Comparison of ENCODE assay signal across 20 mouse cellular contexts in genomic region chr19:26843896-26844295, GRCm38 (mm10). TPM values are rescaled to one million over a fixed set of nuclear protein-coding genes. Genes with fewer than 3 reads are reported as not detected.
DNase-seq lines count a peak whose midpoint lies in the region; ATAC-seq lines count a peak whose summit lies in the region.
"Had no signal": no experiment of that assay in that cellular context is flagged by ENCODE, and none has a peak within 500 bp of the region (broad histone marks: within the 10 kb centered on the region; RNA-seq: fewer than 3 reads in every experiment).

No protein-coding gene starts in this region.

- no peak for ATAC-seq in kidney, embryonic 14.5 days (ENCODE audit: low FRiP score, low TSS enrichment)
- ATAC-seq in embryonic facial prominence, embryonic 15.5 days (ENCODE audit: insufficient number of reproducible peaks, low FRiP score, low TSS enrichment, low read depth), result no peak
- no peak for ATAC-seq in midbrain, embryonic 13.5 days
- ATAC-seq: inflammation-experienced regulatory T-cells, adult 6 months had no signal

- H3K4me1 ChIP-seq in kidney, embryonic 14.5 days (ENCODE audit: control insufficient read depth, insufficient read depth, low read length), result peaks cover 17% of the 10 kb centered on the region; the same call in 1 of the 2 replicates
- peaks cover 6% of the 10 kb centered on the region for H3K4me1 ChIP-seq in embryonic facial prominence, embryonic 15.5 days
- peaks cover 31% of the 10 kb centered on the region for H3K4me1 ChIP-seq in midbrain, embryonic 13.5 days (replicated peaks)

- no peak overlapping the region for H3K9ac ChIP-seq in kidney, embryonic 14.5 days (ENCODE audit: low read depth, low read length)
- H3K9ac ChIP-seq in embryonic facial prominence, embryonic 15.5 days, result no peak overlapping the region
- H3K9ac ChIP-seq in midbrain, embryonic 13.5 days (replicated peaks), result no peak overlapping the region
- H3K9ac ChIP-seq: heart, embryonic 15.5 days; limb, embryonic 15.5 days had no signal

- no peak overlapping the region for H3K4me2 ChIP-seq in kidney, embryonic 14.5 days (replicated peaks; ENCODE audit: low read depth, low read length)
- no peak overlapping the region for H3K4me2 ChIP-seq in embryonic facial prominence, embryonic 15.5 days (replicated peaks)
- H3K4me2 ChIP-seq in midbrain, embryonic 13.5 days (replicated peaks), result no peak overlapping the region
- H3K4me2 ChIP-seq: heart, embryonic 15.5 days; limb, embryonic 15.5 days had no signal

- WGBS in kidney, embryonic 14.5 days, result 86% methylated on average over 6 of the region's 6 CpGs
- 75% methylated on average over 6 of the region's 6 CpGs for WGBS in embryonic facial prominence, embryonic 15.5 days
- 76% methylated on average over 6 of the region's 6 CpGs for WGBS in midbrain, embryonic 13.5 days

- H3K27ac ChIP-seq in kidney, embryonic 14.5 days (ENCODE audit: low read depth, low read length), result peak overlapping the region; percentile 75; the same call in 1 of the 2 replicates
- H3K27ac ChIP-seq in embryonic facial prominence, embryonic 15.5 days (replicated peaks), result peak overlapping the region; percentile 94
- H3K27ac ChIP-seq in midbrain, embryonic 13.5 days, result peak overlapping the region; percentile 97
- H3K27ac ChIP-seq: heart, embryonic 15.5 days; limb, embryonic 15.5 days had no signal

- DNase-seq in kidney, postnatal 25 days, result no peak
- DNase-seq in gonadal fat pad, adult 2 months (ENCODE audit: low read depth), result peak; percentile 26
- DNase-seq in ovary, adult 18-20 months (ENCODE audit: low spot score), result no peak
- DNase-seq in left cerebral cortex, adult 18-20 months (ENCODE audit: low spot score in 2 of 2), result no peak
- no peak for DNase-seq in urinary bladder, postnatal 25 days (ENCODE audit: low spot score)
- DNase-seq: B cell, adult 2 months; cerebellum, postnatal 25 days; heart, adult 11 months; kidney, adult 9 months; layer of hippocampus, adult 9-11 months; lung, adult 18-20 months; right cerebral cortex, postnatal 14 days had no signal

- H3K27me3 ChIP-seq in kidney, embryonic 14.5 days (ENCODE audit: control insufficient read depth, insufficient read depth, low read length), result no peaks in the 10 kb centered on the region
- no peaks in the 10 kb centered on the region for H3K27me3 ChIP-seq in embryonic facial prominence, embryonic 15.5 days
- no peaks in the 10 kb centered on the region for H3K27me3 ChIP-seq in midbrain, embryonic 13.5 days
- H3K27me3 ChIP-seq: heart, embryonic 15.5 days; limb, embryonic 15.5 days had no signal

- H3K9me3 ChIP-seq in kidney, embryonic 14.5 days (ENCODE audit: control insufficient read depth, low read length), result no peaks in the 10 kb centered on the region
- H3K9me3 ChIP-seq in embryonic facial prominence, embryonic 15.5 days (replicated peaks), result no peaks in the 10 kb centered on the region
- no peaks in the 10 kb centered on the region for H3K9me3 ChIP-seq in midbrain, embryonic 13.5 days
- H3K9me3 ChIP-seq: heart, embryonic 15.5 days; limb, embryonic 15.5 days had no signal

- H3K4me3 ChIP-seq in kidney, embryonic 14.5 days (ENCODE audit: low read length), result no peak overlapping the region
- H3K4me3 ChIP-seq in embryonic facial prominence, embryonic 15.5 days (replicated peaks), result no peak overlapping the region
- no peak overlapping the region for H3K4me3 ChIP-seq in midbrain, embryonic 13.5 days (replicated peaks)
- H3K4me3 ChIP-seq: heart, embryonic 15.5 days; limb, embryonic 15.5 days; myocyte had no signal

- no peaks in the 10 kb centered on the region for H3K36me3 ChIP-seq in kidney, embryonic 14.5 days (ENCODE audit: control insufficient read depth, insufficient read depth, low read length)
- H3K36me3 ChIP-seq in embryonic facial prominence, embryonic 15.5 days, result no peaks in the 10 kb centered on the region
- no peaks in the 10 kb centered on the region for H3K36me3 ChIP-seq in midbrain, embryonic 13.5 days
- H3K36me3 ChIP-seq: heart, embryonic 15.5 days; limb, embryonic 15.5 days had no signal

RNA-seq across cellular contexts. Expression of gene Gm815, which starts 41.8 kb away (rescaled TPM):
- polyA plus RNA-seq in kidney, embryonic 14.5 days (2014; fragmentation: Nextera tagmentation; extraction: Ambion mirVana), result not detected in 2 replicates
- not detected in 2 replicates for polyA plus RNA-seq in embryonic facial prominence, embryonic 15.5 days (2015; fragmentation: Nextera tagmentation; extraction: Ambion mirVana)
- not detected in 2 replicates for polyA plus RNA-seq in gonadal fat pad, adult 2 months (2012; rRNA removed)
- not detected in 2 replicates for polyA plus RNA-seq in midbrain, embryonic 13.5 days (2015; fragmentation: Nextera tagmentation; extraction: Ambion mirVana)
- not detected for total RNA-seq in left cerebral cortex, adult 18-20 months (2021)
- total RNA-seq: left cerebral cortex, postnatal 10 days had no signal
- polyA plus RNA-seq: heart, embryonic 15.5 days; inflammation-experienced regulatory T-cells, adult 6 months; limb, embryonic 15.5 days; myocyte had no signal
